Mouse (Mus musculus) MEL (cell line): ENCODE measurements around the gene Arl6ip5. TPM values are rescaled to one million over a fixed set of nuclear protein-coding genes. Genes with fewer than 3 reads are reported as not detected.

Source experiments
- DNase-seq: peaks from one replicate; pipeline ENCODE4 v3.0.0; 2011; ENCODE audit warnings: low read depth, low spot score
- H3K27ac ChIP-seq: 2 replicates; pipeline ENCODE4 v1.5.1; 2012; ENCODE audit warnings: low read depth, mild to moderate bottlenecking, control low read depth, low read length, moderate library complexity; ENCODE audit not compliant: control insufficient read depth
- H3K27me3 ChIP-seq, 2 experiments: fragments of 150-350 bp in 1 of 2; sonication (generic) in 1 of 2; 2 replicates each; pipeline ENCODE4 v1.6.1; 2012; ENCODE audit warnings: low read length in 2 of 2, mild to moderate bottlenecking in 2 of 2, improper control_type of control experiment in 1 of 2, moderate library complexity in 1 of 2; ENCODE audit not compliant: insufficient read depth in 2 of 2, control insufficient read depth in 1 of 2
- H3K36me3 ChIP-seq, 2 experiments: 2 replicates each; pipeline ENCODE4 v1.6.1; 2012 to 2014; ENCODE audit warnings: low read length in 2 of 2, improper control_type of control experiment in 1 of 2, inconsistent platforms in 1 of 2, mild to moderate bottlenecking in 1 of 2; ENCODE audit not compliant: insufficient read depth in 2 of 2, control insufficient read depth in 1 of 2
- H3K4me1 ChIP-seq, 2 experiments: fragments of 150-350 bp in 1 of 2; sonication (generic) in 1 of 2; 2 replicates each; pipeline ENCODE4 v1.6.1; 2012; ENCODE audit warnings: low read length in 2 of 2, improper control_type of control experiment in 1 of 2, mild to moderate bottlenecking in 1 of 2; ENCODE audit not compliant: insufficient read depth in 2 of 2, control insufficient read depth in 1 of 2
- H3K4me3 ChIP-seq, 2 experiments: fragments of 150-350 bp in 1 of 2; sonication (generic) in 1 of 2; 2 replicates each; pipeline ENCODE4 v1.5.1; 2012; ENCODE audit warnings: low read depth in 2 of 2, low read length in 2 of 2, mild to moderate bottlenecking in 2 of 2, moderate library complexity in 2 of 2, control low read depth in 1 of 2, improper control_type of control experiment in 1 of 2; ENCODE audit not compliant: control insufficient read depth in 1 of 2, insufficient read depth in 1 of 2
- H3K79me2 ChIP-seq: 2 replicates; pipeline ENCODE4 v1.6.1; 2012; ENCODE audit warnings: mild to moderate bottlenecking, low read length, moderate library complexity; ENCODE audit not compliant: control insufficient read depth, poor library complexity, insufficient read depth
- H3K9ac ChIP-seq: 2 replicates; pipeline ENCODE4 v1.6.1; 2012; ENCODE audit warnings: low read depth, mild to moderate bottlenecking, control low read depth, low read length, moderate library complexity; ENCODE audit not compliant: control insufficient read depth, poor library complexity, severe bottlenecking
- H3K9me3 ChIP-seq: fragments of 150-350 bp; sonication (generic); replicated peaks from 2 replicates; pipeline ENCODE4 v1.6.1; 2012; ENCODE audit warnings: mild to moderate bottlenecking, low read length, improper control_type of control experiment, moderate library complexity; ENCODE audit not compliant: insufficient read depth
- CTCF ChIP-seq, 3 experiments: IDR thresholded peaks in 2 of 3; conservative IDR thresholded peaks in 1 of 3; 2 replicates each; pipeline ENCODE4 v1.5.1; 2011 to 2012; ENCODE audit warnings: low read length in 3 of 3, low read depth in 2 of 3, mild to moderate bottlenecking in 2 of 3, improper control_type of control experiment in 1 of 3, inconsistent platforms in 1 of 3, mixed read lengths in 1 of 3, moderate library complexity in 1 of 3; ENCODE audit not compliant: control insufficient read depth in 1 of 3, insufficient read depth in 1 of 3, poor library complexity in 1 of 3, severe bottlenecking in 1 of 3
- E2F4 ChIP-seq: IDR thresholded peaks from 2 replicates; pipeline ENCODE4 v1.6.1; 2011; ENCODE audit warnings: low read depth, low read length, improper control_type of control experiment, borderline replicate concordance
- EP300 ChIP-seq, 2 experiments: IDR thresholded peaks; 2 replicates each; pipeline ENCODE4 v1.6.1; 2011; ENCODE audit warnings: improper control_type of control experiment in 2 of 2, low read length in 2 of 2, low read depth in 1 of 2, mild to moderate bottlenecking in 1 of 2
- ETS1 ChIP-seq: IDR thresholded peaks from 2 replicates; pipeline ENCODE4 v1.6.1; 2012; ENCODE audit warnings: low read depth, mild to moderate bottlenecking, inconsistent platforms, low read length, improper control_type of control experiment, moderate library complexity
- HCFC1 ChIP-seq: IDR thresholded peaks from 2 replicates; pipeline ENCODE4 v1.6.1; 2012; ENCODE audit warnings: low read depth, mild to moderate bottlenecking, inconsistent platforms, low read length, improper control_type of control experiment, moderate library complexity
- JUND ChIP-seq: IDR thresholded peaks from 2 replicates; pipeline ENCODE4 v1.6.1; 2011; ENCODE audit warnings: low read depth, mild to moderate bottlenecking, improper control_type of control experiment, low read length
- KAT2A ChIP-seq: conservative IDR thresholded peaks from 2 replicates; pipeline ENCODE4 v1.6.1; 2012; ENCODE audit warnings: low read depth, low read length, improper control_type of control experiment, inconsistent platforms
- MAFK ChIP-seq: IDR thresholded peaks from 2 replicates; pipeline ENCODE4 v1.6.1; 2011; ENCODE audit warnings: low read depth, mild to moderate bottlenecking, low read length, improper control_type of control experiment, borderline replicate concordance
- MAX ChIP-seq: IDR thresholded peaks from 2 replicates; pipeline ENCODE4 v1.6.1; 2011; ENCODE audit warnings: low read length, improper control_type of control experiment
- NRF1 ChIP-seq: IDR thresholded peaks from 2 replicates; pipeline ENCODE4 v1.6.1; 2014; ENCODE audit warnings: low read depth, mild to moderate bottlenecking, inconsistent platforms, low read length, improper control_type of control experiment, moderate library complexity; ENCODE audit not compliant: poor library complexity, insufficient read depth, severe bottlenecking
- POLR2A ChIP-seq, 2 experiments: IDR thresholded peaks; 2 replicates each; pipeline ENCODE4 v1.6.1; 2011 to 2012; ENCODE audit warnings: low read length in 2 of 2, mild to moderate bottlenecking in 2 of 2, control low read depth in 1 of 2, improper control_type of control experiment in 1 of 2, low read depth in 1 of 2, moderate library complexity in 1 of 2; ENCODE audit not compliant: control insufficient read depth in 1 of 2, insufficient read depth in 1 of 2, poor library complexity in 1 of 2
- POLR2AphosphoS2 ChIP-seq: IDR thresholded peaks from 2 replicates; pipeline ENCODE4 v1.6.1; 2011; ENCODE audit warnings: low read length, improper control_type of control experiment
- POLR2AphosphoS5 ChIP-seq: IDR thresholded peaks from 2 replicates; pipeline ENCODE4 v1.6.1; 2012; ENCODE audit warnings: low read depth, borderline replicate concordance, mild to moderate bottlenecking, inconsistent platforms, low read length, moderate library complexity, mixed read lengths
- RAD21 ChIP-seq: IDR thresholded peaks from 2 replicates; pipeline ENCODE4 v1.6.1; 2011; ENCODE audit warnings: mild to moderate bottlenecking, low read depth, low read length, improper control_type of control experiment
- RCOR1 ChIP-seq: IDR thresholded peaks from 2 replicates; pipeline ENCODE4 v1.6.1; 2012; ENCODE audit warnings: low read depth, mild to moderate bottlenecking, inconsistent platforms, low read length, improper control_type of control experiment
- SIN3A ChIP-seq: IDR thresholded peaks from 2 replicates; pipeline ENCODE4 v1.6.1; 2012; ENCODE audit warnings: low read length, improper control_type of control experiment, inconsistent platforms
- TCF12 ChIP-seq: IDR thresholded peaks from 2 replicates; pipeline ENCODE4 v1.6.1; 2014; ENCODE audit warnings: low read depth, mild to moderate bottlenecking, inconsistent platforms, low read length, improper control_type of control experiment, moderate library complexity
- USF2 ChIP-seq, 2 experiments: IDR thresholded peaks; 2 replicates each; pipeline ENCODE4 v1.6.1; 2011 to 2012; ENCODE audit warnings: improper control_type of control experiment in 2 of 2, low read length in 2 of 2, borderline replicate concordance in 1 of 2, inconsistent platforms in 1 of 2, low read depth in 1 of 2, mild to moderate bottlenecking in 1 of 2; ENCODE audit not compliant: insufficient read depth in 1 of 2
- ZC3H11A ChIP-seq: IDR thresholded peaks from 2 replicates; pipeline ENCODE4 v1.6.1; 2012; ENCODE audit warnings: low read depth, mild to moderate bottlenecking, inconsistent platforms, low read length, improper control_type of control experiment
- polyA plus RNA-seq, 2 experiments: library from polyadenylated mRNA; stranded (reverse) in 1 of 2; unstranded in 1 of 2; fragments of >175 nt in 1 of 2; fragments of >200 nt in 1 of 2; gene quantifications; 2 replicates each; pipeline versions ENCODE4 v1.2.1 to v1.2.4; 2012; ENCODE audit warnings: low replicate concordance in 2 of 2, low read depth in 1 of 2; ENCODE audit not compliant: insufficient read length in 2 of 2, insufficient read depth in 1 of 2, missing spikeins in 1 of 2
- total RNA-seq: library from RNA; depleted of rRNA; stranded (reverse); fragments of 300-350 nt; gene quantifications from 2 replicates; pipeline ENCODE4 v1.2.3, GENCODE M21; 2012

The Arl6ip5 gene
- total and polyA plus RNA-seq, 3 experiments = 39.4 to 113 TPM; not detected in 1

DNA sequence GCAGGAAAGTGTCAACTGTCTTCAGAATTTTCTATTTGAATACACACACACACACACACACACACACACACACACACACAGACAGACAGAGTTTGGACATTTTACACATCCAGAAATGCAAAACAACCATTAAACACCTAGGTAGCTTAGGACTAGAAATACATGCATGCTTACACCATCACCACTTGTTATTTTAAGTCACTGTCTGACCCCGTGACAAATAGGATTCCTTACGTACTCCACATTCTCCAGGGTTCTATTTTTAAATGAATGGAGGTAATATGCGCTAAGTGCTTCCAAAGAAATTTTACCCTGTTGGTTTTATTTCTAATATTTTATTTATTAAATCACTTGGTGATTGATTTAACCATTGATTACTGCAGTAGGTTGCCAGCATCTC, 55.2 kb downstream of the Arl6ip5 start:
- Histone ChIP-seq H3K9ac (no peak overlapping the region), H3K4me3 (no peak overlapping the region), H3K36me3 (no peaks in the 10 kb centered on the region), H3K9me3 (no peaks in the 10 kb centered on the region), H3K27ac (no peak overlapping the region), H3K27me3 (peaks cover 0 to 1% of the 10 kb centered on the region in 2 experiments; a peak in 2 of 4 replicates), H3K4me1 (no peaks in the 10 kb centered on the region)
- no peak for DNase-seq
- TF ChIP-seq POLR2AphosphoS5 = no peak
- no peak for TF ChIP-seq ZC3H11A
- TF ChIP-seq, all 39 proteins: peak for 0
- H3K79me2 ChIP-seq = no peaks in the 10 kb centered on the region

DNA sequence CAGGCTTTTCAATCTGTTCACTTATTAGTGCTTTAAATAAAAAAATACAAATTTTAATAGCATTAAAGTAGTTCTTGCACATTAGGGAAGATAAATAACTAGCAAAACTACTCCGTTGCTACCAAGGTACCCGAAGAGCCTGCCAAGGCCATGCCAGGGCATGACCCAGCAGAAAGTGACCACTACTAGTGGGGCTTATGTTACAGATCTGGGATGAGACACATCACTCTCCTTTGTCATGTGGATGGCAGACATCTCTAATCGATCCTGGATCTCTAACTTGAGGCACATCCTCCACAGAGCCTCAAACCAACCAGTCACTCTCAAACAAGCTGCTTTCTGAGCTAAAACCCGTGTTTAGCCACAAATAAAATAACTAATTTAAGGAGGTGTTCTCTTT, 56.2 kb downstream of the Arl6ip5 start:
- Histone ChIP-seq H3K27me3 (no peaks in the 10 kb centered on the region; a peak in 1 of 4 replicates), H3K4me1 (no peaks in the 10 kb centered on the region), H3K4me3 (no peak overlapping the region), H3K36me3 (no peaks in the 10 kb centered on the region), H3K79me2 (no peaks in the 10 kb centered on the region), H3K9ac (no peak overlapping the region), H3K27ac (no peak overlapping the region), H3K9me3 (no peaks in the 10 kb centered on the region)
- no peak for DNase-seq
- TF ChIP-seq ETS1 (no peak), E2F4 (no peak), TCF12 (no peak), POLR2AphosphoS2 (no peak), POLR2AphosphoS5 (no peak), MAX (no peak), RAD21 (no peak), HCFC1 (no peak)

DNA sequence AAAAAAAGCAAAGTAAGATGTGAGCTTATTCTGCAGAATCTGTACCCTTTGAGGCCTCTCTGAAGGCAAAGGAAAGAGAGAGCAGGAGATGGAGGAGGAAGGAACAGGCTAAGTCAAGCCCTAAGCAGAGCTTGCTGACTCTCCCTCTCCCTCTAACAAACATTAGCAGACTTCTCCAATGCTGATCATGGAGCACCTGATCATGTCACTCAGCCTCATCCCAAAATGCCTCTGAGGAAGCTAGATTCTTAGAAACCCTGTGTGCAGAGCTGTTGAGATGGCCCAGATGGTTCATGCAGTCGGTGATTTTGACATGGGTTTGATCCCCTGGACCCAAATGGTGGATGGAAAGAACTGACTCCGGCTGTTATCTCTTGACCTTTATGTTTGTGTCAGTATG, 56.6 kb downstream of the Arl6ip5 start:
- no peak overlapping the region for H3K27ac ChIP-seq
- H3K79me2 ChIP-seq = no peaks in the 10 kb centered on the region
- no peak for DNase-seq
- H3K4me1 ChIP-seq = no peaks in the 10 kb centered on the region
- H3K9ac ChIP-seq = no peak overlapping the region
- TF ChIP-seq CTCF (IDR thresholded peaks at IDR 0.05 in 2 of 3, conservative IDR thresholded peaks at IDR 0.05 in 1 of 3; ENCODE audit: control insufficient read depth in 1 of 3, insufficient read depth in 1 of 3, low read depth in 2 of 3, low read length in 3 of 3, poor library complexity in 1 of 3, severe bottlenecking in 1 of 3) (no peak), POLR2A (IDR thresholded peaks at IDR 0.05; ENCODE audit: control insufficient read depth in 1 of 2, insufficient read depth in 1 of 2, low read depth in 1 of 2, low read length in 2 of 2, poor library complexity in 1 of 2) (no peak), TCF12 (no peak), USF2 (IDR thresholded peaks at IDR 0.05; ENCODE audit: borderline replicate concordance in 1 of 2, insufficient read depth in 1 of 2, low read depth in 1 of 2, low read length in 2 of 2) (no peak), POLR2AphosphoS2 (no peak), NRF1 (no peak), MAFK (no peak), KAT2A (no peak), EP300 (IDR thresholded peaks at IDR 0.05; ENCODE audit: low read depth in 1 of 2, low read length in 2 of 2) (no peak), SIN3A (no peak), JUND (no peak), ZC3H11A (no peak), RAD21 (no peak), RCOR1 (no peak)
- H3K4me3 ChIP-seq = no peak overlapping the region
- no peaks in the 10 kb centered on the region for H3K36me3 ChIP-seq
- H3K9me3 ChIP-seq = no peaks in the 10 kb centered on the region
- no peaks in the 10 kb centered on the region; a peak in 1 of 4 replicates for H3K27me3 ChIP-seq
